Mouse (Mus musculus) stomach, adult 2 months (tissue): ENCODE data around the gene Odf3. TPM values are rescaled to one million over a fixed set of nuclear protein-coding genes. Genes with fewer than 3 reads are reported as not detected.

Source experiments
- polyA plus RNA-seq: library from polyadenylated mRNA; depleted of rRNA; stranded (reverse); fragments of >200 nt; gene quantifications from 2 replicates; pipeline ENCODE4 v1.2.3, GENCODE M21; 2012; rRNA removed

The Odf3 gene
- not detected in 2 replicates for polyA plus RNA-seq

DNA sequence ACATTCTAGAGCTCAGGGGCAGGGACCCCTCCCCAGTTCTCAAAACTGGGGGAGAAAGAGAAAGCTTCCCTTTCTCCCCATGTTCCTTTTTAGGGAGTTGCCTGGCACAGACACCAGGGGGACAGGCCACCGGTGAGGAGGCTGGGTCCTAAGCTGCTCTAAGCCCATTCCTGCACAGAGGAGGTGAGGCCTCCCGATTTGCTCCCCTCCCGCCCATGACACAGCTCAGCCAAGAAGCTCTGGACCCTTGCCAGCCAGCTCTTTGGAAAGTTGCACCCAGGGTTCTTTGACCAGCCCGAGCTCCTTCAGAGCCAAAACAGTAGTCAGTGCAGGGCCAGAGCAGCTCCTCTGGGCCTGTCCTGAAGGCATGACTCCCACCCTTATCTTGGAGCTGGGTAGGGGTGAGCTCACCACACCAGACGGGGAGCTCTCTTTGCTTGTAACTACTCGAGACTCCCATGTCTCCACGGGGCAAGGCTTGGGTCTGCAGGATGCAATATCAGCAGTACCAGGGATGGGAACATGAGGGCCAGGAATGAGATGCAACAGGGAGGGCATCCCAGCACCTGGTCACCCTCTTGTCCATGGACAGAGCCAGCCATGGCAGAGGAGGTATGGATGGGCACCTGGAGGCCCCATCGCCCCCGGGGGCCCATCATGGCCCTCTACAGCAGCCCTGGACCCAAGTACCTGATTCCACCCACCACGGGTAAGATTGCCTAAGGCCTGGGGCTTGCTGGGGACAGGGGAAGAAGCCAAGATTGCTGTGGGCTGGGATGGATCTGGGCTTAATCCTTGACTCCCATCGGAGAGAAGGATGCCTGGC lies at the start of gene Odf3:
Gene Odf3, plus strand, starts transcription at position 51 of the 826 bp plus-strand sequence.

DNA sequence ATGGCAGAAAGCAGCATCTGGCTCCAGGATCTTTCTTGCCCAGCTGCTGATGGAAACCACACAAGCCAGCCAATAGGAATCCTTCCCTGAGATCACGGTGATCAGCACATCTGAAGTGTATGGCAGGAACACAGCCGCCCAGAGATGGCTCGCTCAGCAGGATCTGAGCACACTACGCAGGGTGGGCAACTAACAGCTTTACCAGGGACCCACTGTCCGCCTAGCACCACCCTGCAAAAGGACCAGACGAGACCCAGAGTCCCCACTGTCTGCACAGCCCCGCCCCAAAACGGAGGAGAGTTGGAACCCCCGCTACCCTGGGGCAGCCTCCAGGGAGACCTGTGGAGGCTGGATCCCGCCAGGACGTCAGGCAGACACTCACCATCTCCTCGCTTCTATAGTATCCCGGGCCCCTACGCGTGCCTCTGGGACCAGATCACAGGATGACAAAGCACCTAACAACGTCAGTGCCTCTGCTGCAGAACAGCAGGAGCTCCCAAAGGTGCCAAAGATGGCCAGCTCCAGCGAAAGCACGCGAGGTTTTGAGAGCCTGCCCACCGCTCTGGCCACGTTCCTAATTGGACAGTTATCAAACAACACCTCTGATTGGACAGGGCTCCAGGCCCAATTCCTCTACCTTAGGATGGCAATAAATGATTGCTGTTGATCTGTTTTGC lies 25.8 kb upstream of the Odf3 start, which contains the start of gene Zfp941:
Gene Zfp941, minus strand, starts transcription at position 526 of the 677 bp plus-strand sequence.

DNA sequence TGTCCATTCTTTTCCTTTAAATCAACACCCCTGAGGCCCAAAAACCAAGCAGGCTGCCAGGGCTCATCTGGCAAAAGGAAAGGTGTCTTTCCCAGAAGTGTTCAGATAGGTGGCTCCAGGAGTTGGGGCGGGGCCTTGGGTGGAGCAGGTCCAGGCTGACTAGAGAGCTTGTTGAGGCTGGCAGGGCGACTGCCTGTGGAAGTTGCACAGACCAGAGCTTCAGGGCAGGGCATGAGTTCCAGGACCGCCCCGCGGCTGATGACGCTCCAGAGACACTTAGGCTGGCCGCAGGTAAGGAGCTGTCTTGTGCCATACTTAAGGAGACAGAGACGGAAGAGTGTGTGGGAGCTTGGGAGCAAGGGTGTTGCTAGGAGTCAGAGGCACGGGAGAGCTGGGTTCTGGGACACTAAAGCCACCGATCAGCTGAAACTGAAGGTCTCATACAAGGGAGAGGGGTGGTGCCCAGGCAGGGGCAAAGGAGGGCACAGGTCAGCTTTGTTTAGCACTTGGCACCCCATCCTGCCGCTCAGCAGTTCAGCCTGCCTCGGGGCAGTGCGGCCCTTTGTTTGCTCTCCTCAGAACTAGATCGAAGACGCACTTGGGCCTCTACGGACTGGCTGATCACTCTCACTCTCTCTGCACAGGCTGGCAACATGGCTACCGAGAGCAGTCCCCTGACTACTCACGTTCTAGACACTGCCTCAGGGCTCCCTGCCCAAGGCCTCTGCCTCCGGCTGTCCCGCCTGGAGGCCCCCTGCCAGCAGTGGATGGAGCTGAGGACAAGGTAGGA lies 12.4 kb upstream of the Odf3 start, which contains the start of gene Urah:
Gene Urah, plus strand, starts transcription at position 51 of the 790 bp plus-strand sequence.

DNA sequence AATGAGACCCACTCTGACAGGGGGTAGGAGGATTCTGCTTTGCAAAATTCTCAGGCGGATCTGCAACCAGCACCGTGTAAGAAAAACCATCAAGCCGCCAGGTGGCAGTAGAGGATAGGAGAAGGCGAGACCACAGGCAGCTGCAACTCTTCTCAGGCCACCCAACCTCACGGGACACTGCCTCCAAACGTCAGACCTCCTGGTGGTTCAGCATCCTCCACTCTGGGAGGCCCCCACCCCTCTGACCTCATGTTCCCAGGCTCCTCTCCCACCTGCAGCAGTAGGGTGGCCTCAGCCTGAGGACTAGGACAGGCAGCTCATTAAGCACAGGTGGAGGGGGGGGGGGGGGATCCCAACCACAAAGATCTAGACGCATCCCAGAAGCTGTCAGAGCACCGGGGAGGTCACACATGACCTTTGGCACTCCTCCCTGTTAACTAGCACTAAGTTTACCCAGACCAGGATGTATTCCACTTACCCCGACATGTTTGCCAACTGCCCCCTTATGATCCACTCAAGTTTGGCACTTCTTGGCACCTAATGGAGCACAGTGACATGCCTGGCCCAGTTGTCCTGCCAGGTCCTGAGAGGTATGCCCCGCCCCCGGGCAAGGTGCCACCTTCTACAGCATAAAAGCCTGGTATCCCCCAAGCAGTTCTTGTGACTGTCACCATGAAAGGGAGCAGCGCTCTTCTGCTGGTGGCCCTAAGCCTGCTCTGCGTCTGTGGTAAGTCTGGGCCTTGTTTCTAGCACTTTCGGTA lies 2.5 kb upstream of the Odf3 start, which contains the start of gene Scgb1c1:
Gene Scgb1c1, plus strand, starts transcription at position 643 of the 761 bp plus-strand sequence.

DNA sequence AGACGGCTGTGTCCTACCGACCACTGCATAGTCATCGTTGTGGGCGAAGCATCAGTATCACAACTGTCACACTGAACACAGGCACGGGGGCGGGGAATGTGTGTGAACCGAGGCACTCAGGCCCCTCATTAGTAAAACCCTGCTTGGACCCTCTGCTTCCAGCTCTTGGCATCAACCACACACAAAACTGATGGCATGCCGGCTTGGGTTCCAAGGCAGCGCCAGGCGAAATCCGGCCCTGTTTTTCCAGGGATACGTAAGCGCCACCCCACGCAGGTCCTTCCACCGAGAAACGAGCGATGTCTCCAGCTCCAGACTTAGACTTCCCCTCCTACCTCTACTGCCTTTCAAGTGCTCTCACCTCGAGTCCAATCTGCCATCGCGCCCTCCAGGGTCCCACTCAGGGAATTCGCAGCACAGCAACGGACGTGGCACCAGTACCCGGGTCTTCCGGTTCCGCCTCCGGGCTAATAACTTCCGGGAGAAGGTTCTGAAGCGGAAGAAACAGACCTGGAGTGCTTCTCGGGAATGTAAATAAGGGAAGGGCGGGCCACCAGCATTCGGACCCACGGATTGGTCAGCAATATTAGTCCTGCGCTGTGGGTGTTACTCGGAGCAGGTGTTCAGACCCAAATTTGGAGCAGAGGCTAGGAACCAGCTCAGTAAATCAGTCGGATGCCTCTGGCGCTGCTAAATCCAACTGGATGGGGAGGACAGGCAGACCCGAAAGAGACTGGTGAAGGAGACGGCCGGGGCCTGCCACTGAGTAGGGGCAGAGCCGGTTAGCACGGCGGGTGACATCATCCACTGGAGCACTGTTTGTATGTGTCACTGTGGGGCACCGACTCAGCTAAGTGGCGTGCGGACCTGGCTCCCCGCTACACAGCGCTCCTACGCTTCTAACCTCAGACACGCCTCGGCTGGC lies 8.5 kb downstream of the Odf3 start, which contains the start of gene Gm45785:
Gene Gm45785, minus strand, starts transcription at position 472 of the 925 bp plus-strand sequence.

DNA sequence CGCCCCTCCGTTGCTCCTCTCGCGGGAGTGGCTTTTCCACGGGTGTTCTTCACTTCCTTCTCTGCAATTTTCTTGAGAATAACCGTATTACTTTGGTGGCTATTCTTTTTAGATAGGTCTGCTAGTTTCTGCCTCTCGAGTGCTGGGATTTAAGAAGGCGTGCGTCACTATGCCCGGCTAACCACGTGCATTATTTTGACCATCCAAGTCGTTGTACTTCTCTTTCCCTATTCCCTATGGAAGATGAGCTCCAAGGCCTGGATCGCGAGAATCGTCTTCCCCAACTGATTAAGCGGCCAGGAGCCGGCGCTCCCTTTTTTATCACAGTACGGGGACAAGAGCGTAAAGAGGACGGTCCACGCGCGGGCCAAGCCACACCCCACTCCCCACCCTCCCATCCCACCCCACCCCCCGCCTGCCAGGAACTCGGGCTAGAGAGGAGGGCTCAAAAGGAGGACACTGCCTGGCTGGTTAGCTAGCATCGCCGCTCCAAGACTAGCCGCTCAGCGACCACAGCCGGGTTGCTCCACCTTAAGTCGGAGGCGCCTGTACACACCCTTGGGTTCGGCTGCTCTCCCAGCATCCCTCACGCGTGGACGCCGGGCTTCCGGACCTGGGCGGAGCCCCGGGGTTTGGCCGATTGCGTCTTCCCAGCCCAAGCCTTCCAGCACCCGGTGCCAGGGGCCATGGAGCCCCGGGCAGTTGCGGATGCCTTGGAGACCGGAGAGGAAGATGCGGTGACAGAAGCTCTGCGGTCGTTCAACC lies 9.4 kb downstream of the Odf3 start, which contains the start of gene Ric8a:
Gene Ric8a, plus strand, starts transcription at position 173 of the 765 bp plus-strand sequence.

DNA sequence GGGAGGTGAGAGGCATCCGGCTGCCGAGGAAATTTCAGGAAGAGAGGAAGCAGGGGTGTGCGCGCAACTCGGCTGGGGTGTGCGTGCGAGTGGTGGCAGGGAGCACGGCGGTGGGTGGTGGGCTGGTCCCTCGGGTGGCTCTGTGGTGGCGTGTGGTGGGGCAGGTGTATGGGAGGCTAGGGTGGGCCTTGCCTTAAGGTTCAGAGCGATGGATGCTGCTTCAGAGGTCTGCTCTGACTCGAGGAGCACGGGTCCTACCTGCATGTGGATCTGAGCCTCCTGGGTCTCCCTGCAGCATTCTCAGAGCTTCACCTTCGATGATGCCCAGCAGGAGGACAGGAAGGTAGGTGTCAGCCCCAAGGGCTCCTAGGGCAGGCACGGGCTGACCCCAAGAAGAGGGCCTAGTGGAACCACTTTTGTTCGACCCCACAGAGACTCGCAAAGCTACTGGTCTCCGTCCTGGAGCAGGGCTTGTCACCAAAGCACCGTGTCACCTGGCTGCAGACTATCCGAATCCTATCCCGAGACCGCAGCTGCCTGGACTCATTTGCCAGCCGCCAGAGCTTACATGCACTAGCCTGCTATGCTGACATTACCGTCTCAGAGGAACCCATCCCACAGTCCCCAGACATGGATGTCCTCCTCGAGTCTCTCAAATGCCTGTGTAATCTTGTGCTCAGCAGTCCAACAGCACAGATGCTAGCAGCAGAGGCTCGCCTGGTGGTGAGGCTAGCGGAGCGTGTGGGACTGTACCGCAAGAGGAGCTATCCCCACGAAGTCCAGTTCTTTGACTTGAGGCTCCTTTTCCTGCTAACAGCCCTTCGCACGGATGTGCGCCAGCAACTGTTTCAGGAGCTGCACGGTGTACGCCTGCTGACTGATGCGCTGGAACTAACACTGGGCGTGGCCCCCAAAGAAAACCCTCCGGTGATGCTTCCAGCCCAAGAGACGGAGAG lies 10.2 kb downstream of the Odf3 start, which contains the start of gene Bet1l:
Gene Bet1l, minus strand, starts transcription at position 28 of the 956 bp plus-strand sequence.

DNA sequence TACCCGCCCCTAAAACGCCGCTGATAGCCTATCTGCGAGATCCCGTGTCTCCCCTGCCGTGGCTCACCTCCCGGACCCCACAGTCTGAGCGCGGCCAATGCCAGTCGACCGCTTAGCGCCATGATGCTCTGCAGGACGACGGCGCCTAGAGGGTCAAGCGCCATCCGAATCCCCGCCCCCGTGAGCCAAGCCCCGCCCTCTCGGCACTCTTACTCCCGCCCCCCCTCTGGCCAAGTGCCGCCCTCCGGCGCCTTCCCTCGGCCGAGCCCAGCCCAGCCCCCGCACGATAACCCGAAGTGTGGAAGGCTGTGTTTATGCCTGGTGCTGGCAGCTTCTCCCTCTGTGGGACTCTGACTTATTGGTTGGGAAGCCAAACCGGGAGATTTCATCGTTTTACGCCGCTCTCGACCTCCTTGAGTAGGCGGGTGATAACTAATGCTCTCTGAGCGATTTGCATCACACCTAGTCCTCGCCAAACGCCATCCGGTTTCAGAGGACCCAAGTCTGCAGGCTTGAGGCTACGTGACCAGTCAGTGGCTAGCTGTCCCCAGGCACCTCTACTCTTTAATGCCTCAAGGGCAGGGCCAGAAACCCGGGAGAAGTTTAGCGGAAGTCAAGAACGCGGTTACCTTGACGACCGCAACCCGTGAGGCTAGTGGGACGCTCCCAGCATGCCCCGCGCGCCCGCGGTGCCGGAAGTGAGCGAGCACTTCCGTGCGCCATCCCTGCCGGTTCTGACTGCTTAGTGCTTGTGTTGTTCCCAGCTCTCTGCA lies 34.3 kb downstream of the Odf3 start, which contains the start of the genes Psmd13 and Sirt3:
Gene Psmd13, plus strand, starts transcription at position 273 of the 773 bp plus-strand sequence.
Gene Sirt3, minus strand, starts transcription at position 614 of the 773 bp plus-strand sequence.

DNA sequence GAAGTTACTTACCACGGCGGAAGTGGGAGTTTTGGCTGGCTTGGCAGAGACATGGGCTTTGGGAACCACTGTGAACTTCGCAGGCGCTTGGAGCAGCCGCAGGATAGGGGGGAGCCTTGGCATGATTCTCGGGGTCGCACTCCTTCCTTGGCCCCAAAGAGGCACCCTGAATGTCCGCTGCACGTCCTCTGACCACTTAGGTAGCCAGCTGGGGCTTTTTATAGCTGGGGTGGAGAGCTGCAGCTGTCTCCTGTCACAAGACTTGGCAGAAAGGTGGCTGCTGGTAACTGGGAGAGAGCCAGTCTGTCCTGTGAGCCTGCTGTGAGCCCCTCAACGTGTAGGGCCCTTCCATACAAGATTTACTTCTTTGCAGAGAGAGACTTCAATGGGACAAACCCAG lies 52.6 kb downstream of the Odf3 start, which contains the start of gene Cox8b:
Gene Cox8b, minus strand, starts transcription at position 227 of the 400 bp plus-strand sequence.

Other genes starting within 250 kb of the Odf3 start
- gene Olfr46, start 246.5 kb upstream of the Odf3 start, polyA plus RNA-seq, result not detected in 2 replicates
- not detected in 2 replicates for gene Olfr61, start 218.8 kb upstream of the Odf3 start, polyA plus RNA-seq
- gene Olfr53, start 201.4 kb upstream of the Odf3 start, polyA plus RNA-seq, result not detected in 2 replicates
- gene Olfr539, start 187.9 kb upstream of the Odf3 start, polyA plus RNA-seq, result not detected in 2 replicates
- gene Olfr45, start 165.9 kb upstream of the Odf3 start, polyA plus RNA-seq, result not detected in 2 replicates
- not detected in 2 replicates for gene Olfr541, start 150.5 kb upstream of the Odf3 start, polyA plus RNA-seq
- gene Cyp2e1, start 84.1 kb upstream of the Odf3 start, polyA plus RNA-seq, result 0.06 and 0.75 TPM in 2 replicates
- 0.15 TPM in 1 of 2 replicates, not detected in the other for gene Syce1, start 60.0 kb upstream of the Odf3 start, polyA plus RNA-seq
- 0.01 and 0.02 TPM in 2 replicates for gene Zfp941, start 25.6 kb upstream of the Odf3 start, polyA plus RNA-seq
- gene Urah, start 12.8 kb upstream of the Odf3 start, polyA plus RNA-seq, result 24.9 and 25.9 TPM in 2 replicates
- gene Scgb1c1, start 2.3 kb upstream of the Odf3 start, polyA plus RNA-seq, result not detected in 2 replicates
- not detected in 2 replicates for gene Gm45785, start 8.5 kb downstream of the Odf3 start, polyA plus RNA-seq
- 38.8 and 38.9 TPM in 2 replicates for gene Ric8a, start 9.2 kb downstream of the Odf3 start, polyA plus RNA-seq
- gene Bet1l, start 9.8 kb downstream of the Odf3 start, polyA plus RNA-seq, result 7.5 and 8.6 TPM in 2 replicates
- 26.4 and 30.2 TPM in 2 replicates for gene Psmd13, start 34.2 kb downstream of the Odf3 start, polyA plus RNA-seq
- 12.7 and 14.2 TPM in 2 replicates for gene Sirt3, start 34.5 kb downstream of the Odf3 start, polyA plus RNA-seq
- gene Cox8b, start 52.6 kb downstream of the Odf3 start, polyA plus RNA-seq, result 24.9 and 30.2 TPM in 2 replicates
- 0.08 and 0.19 TPM in 2 replicates for gene Nlrp6, start 73.1 kb downstream of the Odf3 start, polyA plus RNA-seq
- 13.5 and 15.5 TPM in 2 replicates for gene Pgghg, start 93.6 kb downstream of the Odf3 start, polyA plus RNA-seq
- 0.67 and 1.3 TPM in 2 replicates for gene Ifitm5, start 102.5 kb downstream of the Odf3 start, polyA plus RNA-seq
- gene Gm45717, start 108.1 kb downstream of the Odf3 start, polyA plus RNA-seq, result not detected in 2 replicates
- gene Ifitm2, start 108.2 kb downstream of the Odf3 start, polyA plus RNA-seq, result 255 and 272 TPM in 2 replicates
- gene Ifitm1, start 119.4 kb downstream of the Odf3 start, polyA plus RNA-seq, result 46.7 and 48.2 TPM in 2 replicates
- gene Ifitm3, start 163.0 kb downstream of the Odf3 start, polyA plus RNA-seq, result 83.2 and 93.7 TPM in 2 replicates
- gene Ifitm6, start 170.1 kb downstream of the Odf3 start, polyA plus RNA-seq, result 0.83 and 1.1 TPM in 2 replicates
- gene Gm17387, start 181.3 kb downstream of the Odf3 start, polyA plus RNA-seq, result not detected in 2 replicates
- gene B4galnt4, start 213.3 kb downstream of the Odf3 start, polyA plus RNA-seq, result 1.2 and 1.6 TPM in 2 replicates
- gene Pkp3, start 230.4 kb downstream of the Odf3 start, polyA plus RNA-seq, result 87.1 and 93.8 TPM in 2 replicates